33 mouse cellular contexts compared by ENCODE assay signal in the genomic region with DNA sequence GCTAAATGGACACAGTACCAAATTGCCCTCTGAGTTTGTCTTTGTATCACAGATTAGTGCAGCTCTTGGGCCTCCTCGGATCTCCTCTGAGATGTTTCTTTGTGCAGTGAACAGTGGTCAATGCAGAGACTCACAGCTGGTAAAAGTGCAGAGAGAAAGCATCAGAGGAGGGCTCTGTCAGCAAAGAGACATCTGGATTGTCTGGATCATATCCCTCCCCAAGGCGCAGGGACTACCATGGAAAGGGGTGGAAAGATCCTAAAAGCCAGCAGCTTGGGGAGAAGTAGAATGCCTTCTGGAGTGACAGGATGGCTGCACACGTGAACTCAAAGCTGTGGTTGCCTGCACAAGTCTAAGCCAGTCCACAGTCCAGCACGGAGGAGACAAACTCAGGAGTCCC.
"Had no signal": no experiment of that assay in that cellular context is flagged by ENCODE, and none has a peak within 500 bp of the region (broad histone marks: within the 10 kb centered on the region; RNA-seq: fewer than 3 reads in every experiment).

No protein-coding gene starts in this region.

- H3K36me3 ChIP-seq: heart, embryonic 10.5 days; heart, embryonic 12.5 days; heart, embryonic 13.5 days; heart, embryonic 15.5 days; hindbrain, embryonic 12.5 days; hindbrain, embryonic 15.5 days; intestine, embryonic 15.5 days had no signal

- H3K4me3 ChIP-seq: heart, embryonic 10.5 days; heart, embryonic 12.5 days; heart, embryonic 13.5 days; heart, embryonic 15.5 days; hindbrain, embryonic 10.5 days; hindbrain, embryonic 12.5 days; hindbrain, embryonic 13.5 days; hindbrain, embryonic 15.5 days; intestine, embryonic 15.5 days; layer of hippocampus, adult 2 months; left cerebral cortex, adult 2 months had no signal

- H3K4me2 ChIP-seq: heart, embryonic 11.5 days; heart, embryonic 12.5 days; heart, embryonic 13.5 days; heart, embryonic 15.5 days; hindbrain, embryonic 12.5 days; hindbrain, embryonic 13.5 days; hindbrain, embryonic 14.5 days; hindbrain, embryonic 15.5 days; intestine, embryonic 15.5 days had no signal

- DNase-seq: heart, postnatal 14 days; heart, postnatal 36 days; heart, postnatal 4 days; kidney, adult 18-20 months; kidney, adult 2 months; kidney, adult 8-10 months; kidney, adult 9 months; kidney, postnatal 10 days; kidney, postnatal 14 days; kidney, postnatal 25 days; kidney, postnatal 36 days; kidney, postnatal 4 days; layer of hippocampus, adult 9-11 months; layer of hippocampus, postnatal 36 days had no signal

- ATAC-seq: hindbrain, embryonic 16.5 days; hindbrain, postnatal 0 days; inflammation-experienced regulatory T-cells, adult 6 months; intestine, embryonic 15.5 days; intestine, embryonic 16.5 days; intestine, postnatal 0 days had no signal

- H3K9ac ChIP-seq: heart, embryonic 12.5 days; heart, embryonic 13.5 days; heart, embryonic 15.5 days; hindbrain, embryonic 12.5 days; hindbrain, embryonic 13.5 days; hindbrain, embryonic 14.5 days; hindbrain, embryonic 15.5 days; intestine, embryonic 15.5 days had no signal

- H3K27me3 ChIP-seq: heart, embryonic 12.5 days; heart, embryonic 13.5 days; heart, embryonic 15.5 days; hindbrain, embryonic 12.5 days; hindbrain, embryonic 13.5 days; hindbrain, embryonic 15.5 days; intestine, embryonic 15.5 days had no signal

- H3K4me1 ChIP-seq: heart, embryonic 10.5 days; heart, embryonic 12.5 days; heart, embryonic 13.5 days; heart, embryonic 15.5 days; hindbrain, embryonic 12.5 days; hindbrain, embryonic 15.5 days; intestine, embryonic 15.5 days had no signal

- H3K9me3 ChIP-seq: heart, embryonic 10.5 days; heart, embryonic 12.5 days; heart, embryonic 13.5 days; heart, embryonic 15.5 days; hindbrain, embryonic 10.5 days; hindbrain, embryonic 12.5 days; hindbrain, embryonic 13.5 days; hindbrain, embryonic 15.5 days; intestine, embryonic 15.5 days had no signal

- H3K27ac ChIP-seq: heart, embryonic 10.5 days; heart, embryonic 13.5 days; heart, embryonic 15.5 days; hindbrain, embryonic 10.5 days; hindbrain, embryonic 12.5 days; hindbrain, embryonic 13.5 days; hindbrain, embryonic 14.5 days; hindbrain, embryonic 15.5 days; hindbrain, postnatal 0 days; intestine, embryonic 15.5 days; kidney, postnatal 0 days; layer of hippocampus, adult 2 months; left cerebral cortex, adult 2 months had no signal
